Mouse (Mus musculus): Measurements from ENCODE around the gene Klhdc4. TPM values are rescaled to one million over a fixed set of nuclear protein-coding genes. Genes with fewer than 3 reads are reported as not detected.

Klhdc4 gene
- total RNA-seq, 2 experiments from 2014 or later = 28.5 to 36.2 TPM

GRCm38 (mm10) chr8:121818226-121818625 is 11.1 kb downstream of the Klhdc4 start:
- H3K4me3 ChIP-seq = no peak overlapping the region
- no peak overlapping the region for H3K27ac ChIP-seq
- TF ChIP-seq CTCF (conservative IDR thresholded peaks at IDR 0.05) = peak; percentile 26
- peak in 1 of 2 experiments; percentile 8 for DNase-seq (ENCODE audit: low spot score in 2 of 2)

- no peak for TF ChIP-seq CTCF (conservative IDR thresholded peaks at IDR 0.05)
- peak overlapping the region; percentile 65 for H3K27ac ChIP-seq
These were observed 17.3 kb downstream of the Klhdc4 start for GRCm38 (mm10) chr8:121811931-121812570.

GRCm38 (mm10) chr8:121811502-121811901 is 17.9 kb downstream of the Klhdc4 start:
- Histone ChIP-seq H3K27ac (peak overlapping the region; percentile 65), H3K4me3 (no peak overlapping the region)
- no peak for DNase-seq (ENCODE audit: low spot score in 2 of 2)
- no peak for TF ChIP-seq CTCF (conservative IDR thresholded peaks at IDR 0.05)

More at GRCm38 (mm10) chr8:121811931-121812570, 17.3 kb downstream of the Klhdc4 start:
- H3K4me3 ChIP-seq = no peak overlapping the region
- peak in 1 of 2 experiments; percentile 9 for DNase-seq (ENCODE audit: low spot score in 2 of 2)

- no peak for DNase-seq (ENCODE audit: low spot score in 2 of 2)
- Histone ChIP-seq H3K4me3 (no peak overlapping the region), H3K27ac (no peak overlapping the region)
- TF ChIP-seq CTCF (conservative IDR thresholded peaks at IDR 0.05) = no peak
These were observed 19.7 kb downstream of the Klhdc4 start for GRCm38 (mm10) chr8:121809524-121810155.

DNA sequence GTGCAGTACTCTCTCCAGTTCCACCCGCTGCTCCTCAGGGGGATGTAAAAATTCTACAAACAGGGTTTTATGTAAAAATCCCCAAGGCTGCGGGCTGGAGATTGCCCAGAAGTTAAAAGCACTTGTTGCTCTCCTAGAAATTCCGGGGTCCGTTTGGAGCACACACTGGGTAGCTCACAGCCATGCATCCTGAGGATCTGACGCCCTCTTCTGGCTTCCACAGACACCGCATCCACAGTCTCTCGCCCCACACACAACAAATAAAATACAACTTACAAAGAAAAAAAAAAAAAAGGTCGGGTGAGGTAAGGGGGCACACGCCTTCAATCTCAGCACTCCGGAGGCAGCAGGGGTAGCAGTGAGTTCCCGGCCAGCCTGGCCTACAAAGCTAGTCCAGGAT is 21.3 kb downstream of the Klhdc4 start:
- H3K27ac ChIP-seq = no peak overlapping the region
- DNase-seq (ENCODE audit: low spot score in 2 of 2) = no peak
- H3K4me3 ChIP-seq = no peak overlapping the region
- TF ChIP-seq CTCF (conservative IDR thresholded peaks at IDR 0.05) = peak; percentile 26

DNA sequence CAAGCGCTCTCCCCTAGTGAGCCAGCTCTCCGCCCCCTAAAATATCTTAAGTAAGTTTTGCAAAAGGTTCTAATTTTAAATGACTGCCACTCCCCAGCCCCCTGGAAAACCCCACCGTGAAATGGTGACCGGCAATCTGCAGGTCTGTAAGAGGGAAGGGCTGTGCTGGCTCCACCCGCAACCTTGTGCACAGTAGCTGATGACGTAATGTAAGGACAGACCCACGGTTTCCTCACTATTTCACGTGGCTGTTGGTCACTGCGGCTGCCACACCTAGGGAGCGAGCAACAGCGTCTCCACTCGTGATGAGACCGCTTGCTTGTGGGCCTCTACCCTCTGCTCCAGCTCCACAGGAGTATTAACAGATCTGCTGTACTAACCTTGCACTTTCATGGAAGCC is 23.2 kb downstream of the Klhdc4 start:
- no peak for DNase-seq (ENCODE audit: low spot score in 2 of 2)
- Histone ChIP-seq H3K4me3 (no peak overlapping the region), H3K27ac (no peak overlapping the region)
- no peak for TF ChIP-seq CTCF (conservative IDR thresholded peaks at IDR 0.05)

- Histone ChIP-seq H3K27ac (no peak overlapping the region), H3K4me3 (no peak overlapping the region)
- TF ChIP-seq CTCF (conservative IDR thresholded peaks at IDR 0.05) = no peak
- no peak for DNase-seq (ENCODE audit: low spot score in 2 of 2)
These were observed 24.5 kb downstream of the Klhdc4 start for GRCm38 (mm10) chr8:121804829-121805228.

GRCm38 (mm10) chr8:121798401-121798800 is 31.0 kb downstream of the Klhdc4 start:
- TF ChIP-seq CTCF (conservative IDR thresholded peaks at IDR 0.05) = no peak
- Histone ChIP-seq H3K27ac (no peak overlapping the region), H3K4me3 (no peak overlapping the region)
- DNase-seq (ENCODE audit: low spot score in 2 of 2) = no peak

- Histone ChIP-seq H3K27ac (no peak overlapping the region), H3K4me3 (no peak overlapping the region)
- DNase-seq (ENCODE audit: low spot score in 2 of 2) = no peak
- no peak for TF ChIP-seq CTCF (conservative IDR thresholded peaks at IDR 0.05)
These were observed 33.0 kb downstream of the Klhdc4 start for GRCm38 (mm10) chr8:121796406-121796805.

DNA sequence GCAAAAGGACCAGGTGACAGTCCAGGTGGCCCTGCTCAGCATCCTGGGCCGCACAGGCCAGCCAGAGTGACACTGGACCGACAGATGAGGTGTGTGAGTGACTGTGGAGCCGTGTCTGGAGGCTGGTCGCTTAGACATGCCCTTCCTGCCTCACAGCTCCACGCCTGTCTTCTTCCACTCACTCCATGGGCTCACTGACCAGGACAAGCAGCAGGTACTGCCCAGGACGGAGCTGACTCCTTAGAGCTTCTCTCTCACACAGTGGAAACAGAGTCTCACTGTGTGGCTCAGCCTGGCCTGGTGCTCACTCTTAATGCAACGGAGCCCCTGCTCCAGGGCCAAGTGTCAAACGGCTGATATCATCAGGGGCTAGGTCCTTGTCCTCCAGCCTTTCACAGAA is 33.9 kb downstream of the Klhdc4 start:
- no peak for DNase-seq (ENCODE audit: low spot score in 2 of 2)
- no peak overlapping the region for H3K4me3 ChIP-seq
- H3K27ac ChIP-seq = no peak overlapping the region
- no peak for TF ChIP-seq CTCF (conservative IDR thresholded peaks at IDR 0.05)

DNA sequence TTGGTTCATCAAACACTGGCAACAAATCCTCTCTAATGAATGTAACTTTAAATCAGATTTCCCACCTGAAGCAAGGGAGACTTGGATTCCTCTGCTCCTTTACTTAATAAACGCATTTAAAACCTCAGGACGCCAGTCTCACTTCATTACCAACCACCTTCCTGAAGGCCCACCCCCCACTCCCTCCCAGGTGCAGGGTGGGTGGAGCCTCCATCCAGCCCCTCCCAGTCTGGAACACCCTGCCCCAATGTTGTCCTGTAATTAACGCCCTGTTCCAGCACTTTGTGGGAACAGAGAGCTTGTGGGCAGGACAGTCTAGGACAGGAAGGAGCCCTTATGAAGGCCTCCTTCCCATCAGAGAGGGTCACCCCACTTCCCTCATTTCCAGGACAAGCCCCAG is 35.2 kb downstream of the Klhdc4 start:
- peak overlapping the region; percentile 14; the same call in 1 of the 2 replicates for H3K27ac ChIP-seq
- TF ChIP-seq CTCF (conservative IDR thresholded peaks at IDR 0.05) = no peak
- no peak for DNase-seq (ENCODE audit: low spot score in 2 of 2)
- H3K4me3 ChIP-seq = no peak overlapping the region

- no peak for DNase-seq (ENCODE audit: low spot score in 2 of 2)
- no peak for TF ChIP-seq CTCF (conservative IDR thresholded peaks at IDR 0.05)
- Histone ChIP-seq H3K4me3 (no peak overlapping the region), H3K27ac (peak overlapping the region; percentile 28; the same call in 1 of the 2 replicates)
These were observed 36.7 kb downstream of the Klhdc4 start for GRCm38 (mm10) chr8:121792627-121793026.

GRCm38 (mm10) chr8:121792159-121792558 is 37.2 kb downstream of the Klhdc4 start:
- no peak for TF ChIP-seq CTCF (conservative IDR thresholded peaks at IDR 0.05)
- H3K27ac ChIP-seq = peak overlapping the region; percentile 28; the same call in 1 of the 2 replicates
- DNase-seq (ENCODE audit: low spot score in 2 of 2) = no peak
- no peak overlapping the region for H3K4me3 ChIP-seq

DNA sequence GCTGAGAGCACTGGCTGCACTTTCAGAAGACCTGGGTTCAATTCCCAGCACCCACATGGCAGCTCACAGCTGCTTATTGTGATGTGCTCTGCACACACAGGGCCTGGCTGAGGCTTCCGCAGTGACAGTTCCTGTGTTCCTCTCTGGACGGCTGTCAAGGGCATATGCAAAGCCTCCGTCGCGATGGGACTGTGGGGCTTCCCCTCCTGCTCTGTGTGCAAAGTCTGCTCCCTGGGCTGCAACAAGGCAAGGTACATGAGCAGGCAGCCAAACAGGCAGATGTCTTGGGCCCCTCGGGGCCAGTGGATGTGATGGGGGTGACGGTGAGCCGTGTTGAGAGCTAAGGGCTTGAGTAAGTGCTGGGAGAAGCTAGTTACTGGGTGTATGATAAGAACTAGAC is 40.6 kb downstream of the Klhdc4 start:
- no peak for DNase-seq (ENCODE audit: low spot score in 2 of 2)
- no peak for TF ChIP-seq CTCF (conservative IDR thresholded peaks at IDR 0.05)
- Histone ChIP-seq H3K4me3 (no peak overlapping the region), H3K27ac (no peak overlapping the region)

Data from layer of hippocampus, adult 2 months (tissue).